Mouse (Mus musculus) midbrain, embryonic 13.5 days (tissue): ENCODE data around the gene Smg6. TPM values are rescaled to one million over a fixed set of nuclear protein-coding genes. Genes with fewer than 3 reads are reported as not detected.

Experiments
- ATAC-seq: fragments of 200-750 bp; cut with Nextera tagmentation; 2 replicates; pipeline ENCODE4 v1.8.0; 2017; ENCODE audit warnings: mild to moderate bottlenecking, moderate TSS enrichment, moderate library complexity
- H3K27ac ChIP-seq: fragments of 300-500 bp; sonication (generic); 2 replicates; pipeline ENCODE4 v1.5.1; 2015; ENCODE audit warnings: inconsistent platforms, mild to moderate bottlenecking, moderate library complexity
- H3K27me3 ChIP-seq: fragments of 300-500 bp; sonication (generic); 2 replicates; pipeline ENCODE4 v1.6.1; 2015; ENCODE audit warnings: mild to moderate bottlenecking, inconsistent platforms
- H3K36me3 ChIP-seq: fragments of 300-500 bp; sonication (generic); 2 replicates; pipeline ENCODE4 v1.6.1; 2015; ENCODE audit warnings: mild to moderate bottlenecking, inconsistent platforms
- H3K4me1 ChIP-seq: fragments of 300-500 bp; sonication (generic); replicated peaks from 2 replicates; pipeline ENCODE4 v1.6.1; 2015; ENCODE audit warnings: inconsistent platforms
- H3K4me2 ChIP-seq: fragments of 300-500 bp; sonication (generic); replicated peaks from 2 replicates; pipeline ENCODE4 v1.6.1; 2015; ENCODE audit warnings: moderate library complexity, mild to moderate bottlenecking, inconsistent platforms
- H3K4me3 ChIP-seq: fragments of 300-500 bp; sonication (generic); replicated peaks from 2 replicates; pipeline ENCODE4 v1.5.1; 2015; ENCODE audit warnings: mild to moderate bottlenecking, inconsistent platforms
- H3K9ac ChIP-seq: fragments of 300-500 bp; sonication (generic); replicated peaks from 2 replicates; pipeline ENCODE4 v1.6.1; 2015; ENCODE audit warnings: mild to moderate bottlenecking, inconsistent platforms
- H3K9me3 ChIP-seq: fragments of 300-500 bp; sonication (generic); 2 replicates; pipeline ENCODE4 v1.6.1; 2016; ENCODE audit warnings: mild to moderate bottlenecking, inconsistent platforms
- WGBS: fragments of 180-500 bp; shearing (Covaris S2); methylation state at CpG from one replicate; pipeline ENCODE4 v1.1.7; 2015; 5-methylcytosine and 5-hydroxymethylcytosine counted together
- polyA plus RNA-seq: library from polyadenylated mRNA; unstranded; fragments of >200 nt; fragmentation: Nextera tagmentation; extraction: Ambion mirVana; gene quantifications from 2 replicates; pipeline ENCODE4 v1.2.1, GENCODE M21; 2015

Gene Smg6
- polyA plus RNA-seq, 1 experiment from 2014 or later: 21.0 TPM

- no peak overlapping the region for H3K9ac ChIP-seq
- H3K4me1 ChIP-seq: no peaks in the 10 kb centered on the region
- 55% methylated on average over 2 of the region's 2 CpGs for WGBS
- no peaks in the 10 kb centered on the region for H3K9me3 ChIP-seq
- peaks cover 15% of the 10 kb centered on the region for H3K36me3 ChIP-seq
- H3K4me2 ChIP-seq: no peak overlapping the region
- no peak overlapping the region for H3K27ac ChIP-seq
- H3K4me3 ChIP-seq: no peak overlapping the region
- no peaks in the 10 kb centered on the region for H3K27me3 ChIP-seq
- ATAC-seq: peak; percentile 58
Observed at GRCm38 (mm10) chr11:74981464-74981863, 55.8 kb downstream of the Smg6 start.

GRCm38 (mm10) chr11:74982241-74982640 lies 56.6 kb downstream of the Smg6 start:
- Histone ChIP-seq H3K4me2 (no peak overlapping the region), H3K27me3 (no peaks in the 10 kb centered on the region), H3K36me3 (peaks cover 15% of the 10 kb centered on the region), H3K9ac (no peak overlapping the region), H3K4me3 (no peak overlapping the region), H3K9me3 (no peaks in the 10 kb centered on the region), H3K27ac (no peak overlapping the region), H3K4me1 (no peaks in the 10 kb centered on the region)
- ATAC-seq: no peak

- Histone ChIP-seq H3K27me3 (no peaks in the 10 kb centered on the region), H3K4me2 (no peak overlapping the region), H3K27ac (no peak overlapping the region), H3K9ac (no peak overlapping the region), H3K36me3 (peaks cover 33% of the 10 kb centered on the region), H3K4me3 (no peak overlapping the region), H3K9me3 (no peaks in the 10 kb centered on the region), H3K4me1 (no peaks in the 10 kb centered on the region)
- no peak for ATAC-seq
- WGBS: 76% methylated on average over 5 of the region's 5 CpGs
Observed at GRCm38 (mm10) chr11:74988162-74988561, 62.5 kb downstream of the Smg6 start.

- Histone ChIP-seq H3K9me3 (no peaks in the 10 kb centered on the region), H3K9ac (no peak overlapping the region), H3K27me3 (no peaks in the 10 kb centered on the region), H3K36me3 (peaks cover 29% of the 10 kb centered on the region), H3K27ac (no peak overlapping the region), H3K4me2 (no peak overlapping the region), H3K4me3 (no peak overlapping the region), H3K4me1 (no peaks in the 10 kb centered on the region)
- no peak for ATAC-seq
- WGBS: 87% methylated on average over 2 of the region's 2 CpGs
Observed at GRCm38 (mm10) chr11:74989047-74989446, 63.4 kb downstream of the Smg6 start.

GRCm38 (mm10) chr11:74990501-74990900 lies 64.9 kb downstream of the Smg6 start:
- no peak overlapping the region for H3K9ac ChIP-seq
- H3K9me3 ChIP-seq: no peaks in the 10 kb centered on the region
- ATAC-seq: no peak
- no peak overlapping the region for H3K27ac ChIP-seq
- H3K4me3 ChIP-seq: no peak overlapping the region
- no peaks in the 10 kb centered on the region for H3K27me3 ChIP-seq
- 87% methylated on average over 5 of the region's 5 CpGs for WGBS
- H3K36me3 ChIP-seq: peaks cover 29% of the 10 kb centered on the region
- H3K4me2 ChIP-seq: no peak overlapping the region
- no peaks in the 10 kb centered on the region for H3K4me1 ChIP-seq

GRCm38 (mm10) chr11:74991290-74991689 lies 65.7 kb downstream of the Smg6 start:
- Histone ChIP-seq H3K9me3 (no peaks in the 10 kb centered on the region), H3K27me3 (no peaks in the 10 kb centered on the region), H3K4me2 (no peak overlapping the region), H3K27ac (no peak overlapping the region), H3K4me3 (no peak overlapping the region), H3K4me1 (no peaks in the 10 kb centered on the region), H3K9ac (no peak overlapping the region), H3K36me3 (peaks cover 34% of the 10 kb centered on the region)
- no peak for ATAC-seq
- 95% methylated on average over 1 of the region's 1 CpGs for WGBS

GRCm38 (mm10) chr11:74992427-74992987 lies 66.9 kb downstream of the Smg6 start:
- WGBS: 89% methylated on average over 9 of the region's 9 CpGs
- H3K27ac ChIP-seq: no peak overlapping the region
- ATAC-seq: no peak
- H3K4me1 ChIP-seq: no peaks in the 10 kb centered on the region
- peaks cover 37% of the 10 kb centered on the region for H3K36me3 ChIP-seq
- H3K4me2 ChIP-seq: no peak overlapping the region
- no peak overlapping the region for H3K9ac ChIP-seq
- no peaks in the 10 kb centered on the region for H3K9me3 ChIP-seq
- no peak overlapping the region for H3K4me3 ChIP-seq
- no peaks in the 10 kb centered on the region for H3K27me3 ChIP-seq

GRCm38 (mm10) chr11:74994141-74994540 lies 68.5 kb downstream of the Smg6 start:
- no peak overlapping the region for H3K27ac ChIP-seq
- 88% methylated on average over 1 of the region's 1 CpGs for WGBS
- ATAC-seq: no peak
- H3K4me2 ChIP-seq: no peak overlapping the region
- no peaks in the 10 kb centered on the region for H3K27me3 ChIP-seq
- H3K4me3 ChIP-seq: no peak overlapping the region
- no peak overlapping the region for H3K9ac ChIP-seq
- H3K36me3 ChIP-seq: peaks cover 44% of the 10 kb centered on the region
- H3K4me1 ChIP-seq: no peaks in the 10 kb centered on the region
- H3K9me3 ChIP-seq: no peaks in the 10 kb centered on the region

GRCm38 (mm10) chr11:74994856-74995255 lies 69.2 kb downstream of the Smg6 start:
- Histone ChIP-seq H3K27ac (no peak overlapping the region), H3K4me2 (no peak overlapping the region), H3K9me3 (no peaks in the 10 kb centered on the region), H3K36me3 (peaks cover 44% of the 10 kb centered on the region), H3K4me3 (no peak overlapping the region), H3K9ac (no peak overlapping the region), H3K27me3 (no peaks in the 10 kb centered on the region), H3K4me1 (no peaks in the 10 kb centered on the region)
- ATAC-seq: no peak

GRCm38 (mm10) chr11:74996482-74996881 lies 70.9 kb downstream of the Smg6 start:
- 94% methylated on average over 1 of the region's 1 CpGs for WGBS
- Histone ChIP-seq H3K36me3 (peaks cover 29% of the 10 kb centered on the region), H3K27me3 (no peaks in the 10 kb centered on the region), H3K4me2 (no peak overlapping the region), H3K4me3 (no peak overlapping the region), H3K27ac (no peak overlapping the region), H3K9me3 (no peaks in the 10 kb centered on the region), H3K4me1 (peaks cover 8% of the 10 kb centered on the region), H3K9ac (no peak overlapping the region)
- ATAC-seq: no peak

- Histone ChIP-seq H3K27ac (peak overlapping the region; percentile 62), H3K4me1 (peaks cover 12% of the 10 kb centered on the region), H3K9ac (no peak overlapping the region; the same call in 1 of the 2 replicates), H3K9me3 (no peaks in the 10 kb centered on the region), H3K4me3 (no peak overlapping the region), H3K4me2 (0 out of 2 replicates have a peak overlapping the region, but pooled peaks have one; percentile 1), H3K36me3 (peaks cover 12% of the 10 kb centered on the region), H3K27me3 (no peaks in the 10 kb centered on the region)
- ATAC-seq: peak; percentile 34; the same call in 1 of the 2 replicates
- 63% methylated on average over 10 of the region's 10 CpGs for WGBS
Observed at GRCm38 (mm10) chr11:75000869-75001653, 75.4 kb downstream of the Smg6 start.

- Histone ChIP-seq H3K4me1 (peaks cover 14% of the 10 kb centered on the region), H3K36me3 (no peaks in the 10 kb centered on the region), H3K4me2 (no peak overlapping the region), H3K27me3 (no peaks in the 10 kb centered on the region), H3K9me3 (no peaks in the 10 kb centered on the region), H3K27ac (no peak overlapping the region), H3K9ac (no peak overlapping the region), H3K4me3 (no peak overlapping the region)
- ATAC-seq: no peak
- WGBS: 82% methylated on average over 2 of the region's 2 CpGs
Observed at GRCm38 (mm10) chr11:75008270-75008669, 82.6 kb downstream of the Smg6 start.
